In the genomic region with DNA sequence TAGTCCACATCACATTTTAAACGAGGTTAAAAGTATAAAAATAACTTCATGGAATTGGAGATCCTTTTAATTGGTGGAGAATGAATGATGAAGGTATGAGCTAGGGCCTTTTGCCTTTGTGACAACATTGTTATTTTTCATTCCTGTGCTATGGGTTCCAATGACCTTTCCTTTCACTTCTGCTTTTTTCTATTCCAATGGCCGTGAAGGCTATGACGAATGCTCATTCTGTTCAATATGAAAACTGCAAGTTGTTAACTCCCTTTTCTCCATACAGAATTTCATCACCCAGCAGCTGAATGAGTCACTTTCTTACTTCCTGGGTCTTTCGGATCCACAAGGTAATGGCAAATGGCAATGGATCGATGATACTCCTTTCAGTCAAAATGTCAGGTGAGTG, we compare ENCODE assay signal across 28 mouse cellular contexts. TPM values are rescaled to one million over a fixed set of nuclear protein-coding genes. Genes with fewer than 3 reads are reported as not detected.
DNase-seq lines count a peak whose midpoint lies in the region; ATAC-seq and TF ChIP-seq lines count a peak whose summit lies in the region.
"Had no signal": no experiment of that assay in that cellular context is flagged by ENCODE, and none has a peak within 500 bp of the region (broad histone marks: within the 10 kb centered on the region; RNA-seq: fewer than 3 reads in every experiment).

No protein-coding gene starts in this region.

- no peak for TF ChIP-seq CTCF in lung, adult 2 months (IDR thresholded peaks at IDR 0.05; ENCODE audit: insufficient read depth, low read length)
- no peak for TF ChIP-seq CTCF in bone marrow macrophage, adult 2 months (IDR thresholded peaks at IDR 0.05; ENCODE audit: low read depth, low read length)

- no peaks in the 10 kb centered on the region for H3K79me2 ChIP-seq in macrophage (ENCODE audit: inconsistent target)

- no peak for TF ChIP-seq POLR2A in lung, adult 2 months (IDR thresholded peaks at IDR 0.05; ENCODE audit: borderline replicate concordance, extremely low read depth, low read depth, low read length)
- no peak for TF ChIP-seq POLR2A in bone marrow macrophage, adult 2 months (IDR thresholded peaks at IDR 0.05; ENCODE audit: borderline replicate concordance, low read depth, low read length)

- peak overlapping the region; percentile 26 for H3K27ac ChIP-seq in bone marrow macrophage, adult 2 months (ENCODE audit: insufficient read depth, low read depth, low read length)
- H3K27ac ChIP-seq in macrophage, result peak overlapping the region; percentile 64
- H3K27ac ChIP-seq: forebrain, embryonic 10.5 days; forebrain, embryonic 13.5 days; gastrocnemius, adult 2 months; heart, adult 2 months; heart, embryonic 10.5 days; heart, embryonic 13.5 days; hindbrain, embryonic 12.5 days; hindbrain, embryonic 15.5 days had no signal

- no peaks in the 10 kb centered on the region for H3K4me1 ChIP-seq in lung, adult 2 months (ENCODE audit: control insufficient read depth, insufficient read depth, low read length)
- peaks cover 4% of the 10 kb centered on the region; the same call in 1 of the 2 replicates for H3K4me1 ChIP-seq in bone marrow macrophage, adult 2 months (ENCODE audit: control insufficient read depth, insufficient read depth, low read length)
- H3K4me1 ChIP-seq: forebrain, embryonic 10.5 days; forebrain, embryonic 13.5 days; heart, embryonic 10.5 days; heart, embryonic 13.5 days; hindbrain, embryonic 12.5 days; hindbrain, embryonic 15.5 days had no signal

- 70% methylated on average over 5 of the region's 5 CpGs for WGBS in lung, adult 2 months
- 24% methylated on average over 5 of the region's 5 CpGs for WGBS in macrophage (ENCODE audit: missing documents)

- H3K36me3 ChIP-seq in macrophage (ENCODE audit: inconsistent target), result peaks cover 17% of the 10 kb centered on the region; the same call in 1 of the 2 replicates
- H3K36me3 ChIP-seq: forebrain, embryonic 10.5 days; heart, embryonic 10.5 days; heart, embryonic 13.5 days; hindbrain, embryonic 12.5 days; hindbrain, embryonic 15.5 days had no signal

- no peak overlapping the region for H3K4me3 ChIP-seq in lung, adult 2 months (replicated peaks; ENCODE audit: extremely low read depth, low read depth, low read length)
- H3K4me3 ChIP-seq in bone marrow macrophage, adult 2 months (ENCODE audit: insufficient read depth, low read length), result no peak overlapping the region
- no peak overlapping the region for H3K4me3 ChIP-seq in macrophage (ENCODE audit: inconsistent target)
- H3K4me3 ChIP-seq: forebrain, embryonic 10.5 days; forebrain, embryonic 13.5 days; gastrocnemius, adult 2 months; heart, adult 2 months; heart, embryonic 10.5 days; heart, embryonic 13.5 days; hindbrain, embryonic 12.5 days; hindbrain, embryonic 15.5 days had no signal

- ATAC-seq in monocyte, adult 5-6 weeks (replicated peaks; ENCODE audit: insufficient number of reproducible peaks, low FRiP score, low TSS enrichment, poor library complexity, severe bottlenecking), result peak; percentile 98
- ATAC-seq: forebrain, embryonic 13.5 days; forebrain, embryonic 16.5 days had no signal

- DNase-seq in lung, postnatal 25 days (ENCODE audit: low spot score), result peak; percentile 8
- no peak for DNase-seq in lung, adult 2 months
- no peak for DNase-seq in layer of hippocampus, postnatal 25 days (ENCODE audit: extremely low spot score in 1 of 2, low spot score in 1 of 2)
- no peak for DNase-seq in testis, postnatal 14 days (ENCODE audit: low spot score)
- DNase-seq in cerebellum, postnatal 25 days, result no peak
- DNase-seq: adrenal gland, adult 8-10 months; adrenal gland, postnatal 25 days; B cell, adult 2 months; cerebellum, adult 18-20 months; cerebellum, adult 9-10 months; cerebellum, postnatal 14 days; gastrocnemius, adult 2 months; gastrocnemius, postnatal 14 days; heart, adult 2 months had no signal

RNA-seq across cellular contexts. Expression of gene Clec4n, which starts 14.6 kb away (rescaled TPM):
- 6.6 and 9.8 TPM in 2 replicates for polyA plus RNA-seq in lung, adult 2 months (2012; rRNA removed)
- 161 and 162 TPM in 2 replicates for polyA plus RNA-seq in bone marrow macrophage, adult 2 months (2012; ENCODE audit: insufficient read depth, insufficient read length, missing spikeins)
- 100 to 1,000 TPM in 3 of 26 experiments, 10 to 100 TPM in 20, 1 to 10 TPM in 3; 4.9 to 246 (median 20.3) TPM for total RNA-seq in macrophage (2018; cell fraction: chromatin; rRNA removed)
- total RNA-seq in macrophage (2018; cell fraction: cytosol; rRNA removed), result 100 to 1,000 TPM in 16 of 26 experiments, 10 to 100 TPM in 10; 39.3 to 367 (median 181) TPM
- 100 to 1,000 TPM in 12 of 26 experiments, 10 to 100 TPM in 14; 21.8 to 385 (median 70.8) TPM for total RNA-seq in macrophage (2018; cell fraction: nucleus; rRNA removed)
- polyA plus RNA-seq in macrophage (2018), result 241 to 528 TPM (median 280 TPM) in 3 replicates
- 8.1 to 22.2 TPM (median 17.4 TPM) in 3 replicates for total RNA-seq in monocyte, adult 5-6 weeks (2017)
- not detected for total RNA-seq in layer of hippocampus, postnatal 25 days (2021)
- total RNA-seq: gastrocnemius, adult 2 months; MEL had no signal

RNA-seq across cellular contexts. Expression of gene Clec4d, which starts 17.7 kb away (rescaled TPM):
- polyA plus RNA-seq in lung, adult 2 months (2012; rRNA removed), result 0.74 and 2.1 TPM in 2 replicates
- 1,180 and 1,280 TPM in 2 replicates for polyA plus RNA-seq in bone marrow macrophage, adult 2 months (2012; ENCODE audit: insufficient read depth, insufficient read length, missing spikeins)
- 1,000 to 10,000 TPM in 8 of 26 experiments, 100 to 1,000 TPM in 18; 106 to 2,736 (median 498) TPM for total RNA-seq in macrophage (2018; cell fraction: chromatin; rRNA removed)
- total RNA-seq in macrophage (2018; cell fraction: cytosol; rRNA removed), result 1,000 to 10,000 TPM in 4 of 26 experiments, 100 to 1,000 TPM in 22; 230 to 1,458 (median 586) TPM
- 1,000 to 10,000 TPM in 7 of 26 experiments, 100 to 1,000 TPM in 19; 113 to 1,952 (median 453) TPM for total RNA-seq in macrophage (2018; cell fraction: nucleus; rRNA removed)
- 522 to 1,042 TPM (median 881 TPM) in 3 replicates for polyA plus RNA-seq in macrophage (2018)
- total RNA-seq in monocyte, adult 5-6 weeks (2017), result 8.2 to 19.0 TPM (median 15.1 TPM) in 3 replicates
- not detected for total RNA-seq in layer of hippocampus, postnatal 25 days (2021)
- total RNA-seq: gastrocnemius, adult 2 months; gastrocnemius, postnatal 14 days had no signal
- polyA plus RNA-seq: cortical plate, adult 2 months; embryonic facial prominence, embryonic 11.5 days; forebrain, embryonic 10.5 days; forebrain, embryonic 13.5 days; forebrain, embryonic 16.5 days; heart, embryonic 10.5 days; heart, embryonic 13.5 days; hindbrain, embryonic 12.5 days; hindbrain, embryonic 15.5 days; intestine, embryonic 14.5 days had no signal

RNA-seq across cellular contexts. Expression of gene Clec4e, which starts 45.5 kb away (rescaled TPM):
- polyA plus RNA-seq in lung, adult 2 months (2012; rRNA removed), result 0.35 and 0.85 TPM in 2 replicates
- polyA plus RNA-seq in bone marrow macrophage, adult 2 months (2012; ENCODE audit: insufficient read depth, insufficient read length, missing spikeins), result 30.8 and 49.5 TPM in 2 replicates
- 1,000 to 10,000 TPM in 10 of 26 experiments, 100 to 1,000 TPM in 13, 10 to 100 TPM in 3; 12.1 to 3,481 (median 600) TPM for total RNA-seq in macrophage (2018; cell fraction: chromatin; rRNA removed)
- total RNA-seq in macrophage (2018; cell fraction: cytosol; rRNA removed), result 1,000 to 10,000 TPM in 2 of 26 experiments, 100 to 1,000 TPM in 17, 10 to 100 TPM in 7; 12.4 to 1,445 (median 317) TPM
- total RNA-seq in macrophage (2018; cell fraction: nucleus; rRNA removed), result 1,000 to 10,000 TPM in 15 of 26 experiments, 100 to 1,000 TPM in 9, 10 to 100 TPM in 2; 22.2 to 4,021 (median 1,222) TPM
- polyA plus RNA-seq in macrophage (2018), result 12.6 to 34.8 TPM (median 12.7 TPM) in 3 replicates
- total RNA-seq in monocyte, adult 5-6 weeks (2017), result 87.3 to 131 TPM (median 125 TPM) in 3 replicates
- total RNA-seq in layer of hippocampus, postnatal 25 days (2021), result not detected
- total RNA-seq: adrenal gland, postnatal 25 days; gastrocnemius, adult 2 months; gastrocnemius, postnatal 14 days had no signal
- polyA plus RNA-seq: cortical plate, adult 2 months; embryonic facial prominence, embryonic 11.5 days; forebrain, embryonic 10.5 days; forebrain, embryonic 13.5 days; forebrain, embryonic 16.5 days; hindbrain, embryonic 12.5 days had no signal

Comparison
In these comparisons a context has a peak if more than half of its experiments do, and no peak if none do; other contexts are left out.
1. RNA of gene Clec4n, which starts 14.6 kb away (polyA plus RNA-seq): 241 to 528 TPM in macrophage and 161 to 162 TPM in bone marrow macrophage, adult 2 months; 6.6 to 9.8 TPM in lung, adult 2 months; every median in the first group is over 10 times any median in the second.
2. RNA of gene Clec4d, which starts 17.7 kb away (polyA plus RNA-seq): 1,180 to 1,280 TPM in bone marrow macrophage, adult 2 months and 522 to 1,042 TPM in macrophage; 0.74 to 2.1 TPM in lung, adult 2 months; every median in the first group is over 100 times any median in the second.